Mouse (Mus musculus): ENCODE results near the gene Epn1. TPM values are rescaled to one million over a fixed set of nuclear protein-coding genes. Genes with fewer than 3 reads are reported as not detected.

Gene Epn1
- polyA plus RNA-seq, 1 experiment from 2014 or later: 64.8 TPM

DNA sequence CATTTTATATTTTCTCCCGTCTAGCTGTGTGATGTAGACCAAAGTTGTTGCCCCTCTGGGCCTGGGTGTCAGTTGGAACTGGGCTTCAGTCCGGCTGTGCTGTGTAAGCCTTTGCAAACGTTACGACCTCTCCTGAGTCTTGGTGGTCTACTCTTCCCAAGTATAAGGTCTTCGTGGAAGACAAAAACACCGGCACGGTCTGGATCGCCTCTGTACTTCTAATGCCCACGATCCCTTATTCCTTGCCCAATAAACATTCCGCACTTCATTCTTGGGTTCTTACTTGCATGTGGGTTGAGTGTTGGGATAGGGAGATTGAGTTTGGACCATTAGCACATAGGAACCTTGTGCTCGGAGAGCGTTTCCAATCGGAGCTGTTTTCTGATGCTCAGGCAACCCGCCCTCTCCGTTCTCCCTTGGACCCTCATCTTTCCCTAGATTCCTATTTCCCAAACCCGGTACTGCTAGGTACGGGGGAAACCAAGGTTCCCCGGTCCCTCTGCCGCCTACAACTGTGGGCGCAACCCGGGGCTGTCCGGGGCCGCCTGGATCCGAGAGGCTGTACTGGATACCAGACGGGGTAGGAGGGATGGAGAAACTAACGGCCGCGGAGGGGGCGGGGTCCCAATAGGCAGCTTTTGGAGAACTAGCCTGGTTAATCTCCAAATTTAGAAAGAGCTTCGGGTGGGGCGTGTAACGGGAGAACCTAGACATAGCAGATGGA, 26.4 kb upstream of the Epn1 start:
- H3K27me3 ChIP-seq (ENCODE audit: control insufficient read depth, insufficient read depth, low read length): peaks cover 56% of the 10 kb centered on the region
- no peaks in the 10 kb centered on the region for H3K36me3 ChIP-seq (ENCODE audit: control insufficient read depth, insufficient read depth, low read length)
- peak overlapping the region; percentile 32 for H3K9ac ChIP-seq (ENCODE audit: low read length)
- 8% methylated on average over 32 of the region's 32 CpGs for WGBS
- H3K4me2 ChIP-seq (ENCODE audit: low read depth): peak overlapping the region; percentile 90
- ATAC-seq (ENCODE audit: insufficient read depth, low FRiP score, low TSS enrichment) (no peak), DNase-seq (ENCODE audit: low spot score) (no peak)
- H3K9me3 ChIP-seq (ENCODE audit: control insufficient read depth, low read length): no peaks in the 10 kb centered on the region
- peak overlapping the region; percentile 79 for H3K4me3 ChIP-seq (ENCODE audit: low read depth, low read length)
- H3K4me1 ChIP-seq (ENCODE audit: control insufficient read depth, insufficient read depth, low read length): peaks cover 18% of the 10 kb centered on the region
- H3K27ac ChIP-seq (ENCODE audit: low read depth, low read length): no peak overlapping the region

DNA sequence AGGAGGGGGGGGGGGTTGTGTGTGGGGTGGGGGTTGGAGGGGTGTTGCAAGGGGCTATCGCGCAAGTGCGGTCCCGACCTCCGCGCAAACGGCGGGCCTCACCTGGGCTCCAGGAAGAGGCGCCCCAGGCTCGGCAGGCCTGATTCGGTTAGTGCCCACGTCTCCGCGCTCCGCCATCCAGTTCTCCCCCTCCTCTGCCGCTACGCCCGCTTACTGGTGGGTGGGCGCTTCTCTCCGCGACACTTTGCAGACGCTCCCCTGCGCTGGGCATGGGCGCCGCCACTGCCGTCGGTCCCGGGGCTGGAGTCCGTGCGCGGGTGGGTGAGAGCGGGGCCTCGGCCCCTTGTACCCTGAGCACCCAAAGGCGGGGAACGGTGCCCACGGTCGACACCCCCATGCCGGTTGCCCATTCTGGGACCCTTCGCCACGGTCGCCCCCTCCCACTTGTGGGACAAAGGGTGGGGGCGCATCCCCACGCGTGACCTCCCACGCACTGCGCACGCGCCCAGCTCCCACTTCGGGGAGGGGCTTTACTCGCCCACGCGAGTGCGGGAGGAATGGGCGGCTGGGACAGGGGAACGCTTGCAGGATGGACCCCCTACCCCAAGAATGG, 23.3 kb upstream of the Epn1 start:
- H3K36me3 ChIP-seq (ENCODE audit: control insufficient read depth, insufficient read depth, low read length): no peaks in the 10 kb centered on the region
- H3K27ac ChIP-seq (ENCODE audit: low read depth, low read length): no peak overlapping the region
- no peaks in the 10 kb centered on the region for H3K9me3 ChIP-seq (ENCODE audit: control insufficient read depth, low read length)
- peaks cover 22% of the 10 kb centered on the region for H3K4me1 ChIP-seq (ENCODE audit: control insufficient read depth, insufficient read depth, low read length)
- H3K27me3 ChIP-seq (ENCODE audit: control insufficient read depth, insufficient read depth, low read length): peaks cover 56% of the 10 kb centered on the region
- peak overlapping the region; percentile 60 for H3K4me2 ChIP-seq (ENCODE audit: low read depth)
- 3% methylated on average over 47 of the region's 55 CpGs for WGBS
- ATAC-seq (ENCODE audit: insufficient read depth, low FRiP score, low TSS enrichment) (no peak), DNase-seq (ENCODE audit: low spot score) (peak; percentile 54)
- peak overlapping the region; percentile 50; the same call in 1 of the 2 replicates for H3K9ac ChIP-seq (ENCODE audit: low read length)
- H3K4me3 ChIP-seq (ENCODE audit: low read depth, low read length): peak overlapping the region; percentile 43

DNA sequence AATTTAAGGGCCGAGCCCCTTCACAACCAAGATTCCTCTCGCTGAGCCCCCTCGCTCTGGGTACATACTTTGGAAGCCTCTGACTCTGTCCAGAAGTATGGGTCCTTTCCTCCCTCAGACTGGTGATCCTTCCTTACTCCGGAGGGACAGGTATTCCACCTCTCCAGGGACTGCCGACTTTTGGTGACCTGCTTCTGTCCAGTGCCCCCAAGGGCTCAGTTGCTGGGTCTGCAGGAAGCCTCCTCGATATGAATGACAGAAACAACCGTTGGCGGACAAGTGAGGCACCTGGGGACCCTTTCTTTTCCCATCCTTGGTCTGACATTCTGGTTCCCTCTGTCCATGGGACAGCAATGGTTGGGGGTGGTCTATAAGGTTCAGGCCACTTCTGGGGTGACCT, 22.7 kb upstream of the Epn1 start:
- WGBS: 36% methylated on average over 8 of the region's 8 CpGs
- ATAC-seq (ENCODE audit: insufficient read depth, low FRiP score, low TSS enrichment) (no peak), DNase-seq (ENCODE audit: low spot score) (no peak)
- H3K27ac ChIP-seq (ENCODE audit: low read depth, low read length): no peak overlapping the region
- H3K4me2 ChIP-seq (ENCODE audit: low read depth): peak overlapping the region; percentile 60
- H3K36me3 ChIP-seq (ENCODE audit: control insufficient read depth, insufficient read depth, low read length): no peaks in the 10 kb centered on the region
- no peak overlapping the region for H3K9ac ChIP-seq (ENCODE audit: low read length)
- peaks cover 22% of the 10 kb centered on the region for H3K4me1 ChIP-seq (ENCODE audit: control insufficient read depth, insufficient read depth, low read length)
- H3K27me3 ChIP-seq (ENCODE audit: control insufficient read depth, insufficient read depth, low read length): peaks cover 56% of the 10 kb centered on the region
- no peaks in the 10 kb centered on the region for H3K9me3 ChIP-seq (ENCODE audit: control insufficient read depth, low read length)
- peak overlapping the region; percentile 43 for H3K4me3 ChIP-seq (ENCODE audit: low read depth, low read length)

DNA sequence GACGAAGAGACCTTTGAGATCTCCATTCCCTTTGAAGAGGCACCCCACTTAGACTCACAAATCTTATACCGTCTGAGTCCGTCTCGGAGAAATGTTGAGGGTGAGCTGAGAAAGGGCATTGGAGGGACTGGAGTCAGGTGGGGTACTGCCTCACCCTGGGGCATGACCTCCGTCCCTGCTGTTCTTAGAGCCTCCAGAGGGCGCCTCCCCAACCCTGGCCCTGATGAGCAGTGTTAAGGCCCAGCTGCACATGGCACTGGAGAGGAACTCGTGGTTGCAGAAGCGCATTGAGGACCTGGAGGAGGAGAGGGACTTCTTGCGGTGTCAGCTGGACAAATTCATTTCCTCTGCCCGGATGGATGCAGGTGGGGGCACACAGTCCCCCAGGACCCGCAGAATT, 22.2 kb upstream of the Epn1 start:
- Histone ChIP-seq H3K36me3 (ENCODE audit: control insufficient read depth, insufficient read depth, low read length) (no peaks in the 10 kb centered on the region), H3K4me3 (ENCODE audit: low read depth, low read length) (no peak overlapping the region), H3K4me1 (ENCODE audit: control insufficient read depth, insufficient read depth, low read length) (peaks cover 20% of the 10 kb centered on the region), H3K27ac (ENCODE audit: low read depth, low read length) (no peak overlapping the region), H3K9me3 (ENCODE audit: control insufficient read depth, low read length) (no peaks in the 10 kb centered on the region), H3K9ac (ENCODE audit: low read length) (no peak overlapping the region), H3K4me2 (ENCODE audit: low read depth) (no peak overlapping the region), H3K27me3 (ENCODE audit: control insufficient read depth, insufficient read depth, low read length) (peaks cover 52% of the 10 kb centered on the region)
- 25% methylated on average over 11 of the region's 11 CpGs for WGBS
- DNase-seq (ENCODE audit: low spot score) (no peak), ATAC-seq (ENCODE audit: insufficient read depth, low FRiP score, low TSS enrichment) (no peak)

DNA sequence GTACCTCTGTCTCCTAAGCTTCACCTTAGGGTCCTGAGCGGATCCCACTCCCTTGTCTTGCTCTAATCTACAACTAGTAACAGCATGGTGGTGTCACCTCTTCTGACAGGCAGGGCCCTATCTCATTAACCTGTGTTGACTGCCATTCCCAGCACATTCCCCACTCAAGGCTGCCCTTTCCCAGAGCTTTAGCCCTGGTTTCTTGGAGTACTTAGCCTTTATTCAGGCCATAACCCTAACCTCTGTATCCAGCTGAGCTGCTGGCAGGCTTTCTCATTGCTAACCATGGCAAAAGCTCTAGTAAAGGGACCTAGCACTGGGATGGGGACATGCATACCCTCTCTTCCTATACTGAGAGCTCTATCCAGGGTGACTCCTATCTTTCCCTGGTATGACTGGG, 21.4 kb upstream of the Epn1 start:
- ATAC-seq (ENCODE audit: insufficient read depth, low FRiP score, low TSS enrichment) (no peak), DNase-seq (ENCODE audit: low spot score) (no peak)
- H3K36me3 ChIP-seq (ENCODE audit: control insufficient read depth, insufficient read depth, low read length): no peaks in the 10 kb centered on the region
- WGBS: 81% methylated on average over 1 of the region's 1 CpGs
- H3K4me1 ChIP-seq (ENCODE audit: control insufficient read depth, insufficient read depth, low read length): peaks cover 17% of the 10 kb centered on the region; the same call in 1 of the 2 replicates
- no peaks in the 10 kb centered on the region for H3K9me3 ChIP-seq (ENCODE audit: control insufficient read depth, low read length)
- no peak overlapping the region for H3K4me3 ChIP-seq (ENCODE audit: low read depth, low read length)
- H3K27me3 ChIP-seq (ENCODE audit: control insufficient read depth, insufficient read depth, low read length): peaks cover 44% of the 10 kb centered on the region
- H3K9ac ChIP-seq (ENCODE audit: low read length): no peak overlapping the region
- H3K4me2 ChIP-seq (ENCODE audit: low read depth): no peak overlapping the region
- H3K27ac ChIP-seq (ENCODE audit: low read depth, low read length): no peak overlapping the region

DNA sequence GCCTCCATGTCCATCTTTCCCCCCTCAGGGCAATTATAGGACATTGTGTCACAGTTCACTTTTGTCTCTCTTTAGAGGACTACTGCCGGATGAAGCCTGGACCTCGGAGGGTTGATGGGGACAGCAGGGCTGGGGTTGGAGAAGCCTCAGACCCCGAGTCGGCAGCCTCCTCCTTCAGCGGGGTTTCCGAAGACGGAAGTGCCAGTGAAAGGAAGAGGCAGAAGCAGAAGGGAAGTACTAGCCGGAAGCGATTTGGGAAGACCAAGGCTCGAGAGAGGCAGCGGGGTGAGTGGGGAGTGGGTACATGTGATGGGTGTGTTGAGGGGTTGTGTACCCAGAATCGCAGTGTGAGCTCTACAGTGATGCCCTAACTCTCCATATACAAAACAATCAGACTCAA, 20.6 kb upstream of the Epn1 start:
- H3K36me3 ChIP-seq (ENCODE audit: control insufficient read depth, insufficient read depth, low read length): no peaks in the 10 kb centered on the region
- ATAC-seq (ENCODE audit: insufficient read depth, low FRiP score, low TSS enrichment) (no peak), DNase-seq (ENCODE audit: low spot score) (no peak)
- H3K4me2 ChIP-seq (ENCODE audit: low read depth): no peak overlapping the region
- H3K27me3 ChIP-seq (ENCODE audit: control insufficient read depth, insufficient read depth, low read length): peaks cover 36% of the 10 kb centered on the region
- H3K4me1 ChIP-seq (ENCODE audit: control insufficient read depth, insufficient read depth, low read length): peaks cover 19% of the 10 kb centered on the region; the same call in 1 of the 2 replicates
- no peak overlapping the region for H3K4me3 ChIP-seq (ENCODE audit: low read depth, low read length)
- WGBS: 95% methylated on average over 12 of the region's 12 CpGs
- no peaks in the 10 kb centered on the region for H3K9me3 ChIP-seq (ENCODE audit: control insufficient read depth, low read length)
- no peak overlapping the region for H3K27ac ChIP-seq (ENCODE audit: low read depth, low read length)
- H3K9ac ChIP-seq (ENCODE audit: low read length): no peak overlapping the region; the same call in 1 of the 2 replicates

DNA sequence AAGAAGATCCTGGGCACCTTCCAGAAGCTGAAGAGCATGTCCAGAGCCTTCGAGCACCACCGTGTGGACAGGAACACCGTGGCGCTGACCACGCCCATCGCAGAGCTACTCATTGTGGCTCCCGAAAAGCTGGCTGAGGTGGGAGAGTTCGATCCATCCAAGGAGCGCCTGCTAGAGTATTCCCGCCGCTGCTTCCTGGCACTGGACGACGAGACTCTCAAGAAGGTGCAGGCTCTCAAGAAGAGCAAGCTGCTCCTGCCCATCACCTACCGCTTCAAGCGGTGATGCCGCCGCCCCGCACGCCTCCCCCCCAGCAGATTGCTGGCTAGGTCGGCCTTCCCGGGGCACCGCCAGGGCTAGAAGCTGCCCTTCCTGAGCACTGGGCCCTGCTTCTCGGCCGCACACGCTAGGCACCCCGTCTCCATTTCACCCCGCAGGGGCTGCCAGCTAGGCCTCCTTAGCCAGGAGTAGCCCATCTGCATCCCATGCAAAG, 19.8 kb upstream of the Epn1 start:
- 5% methylated on average over 25 of the region's 27 CpGs for WGBS
- Histone ChIP-seq H3K27me3 (ENCODE audit: control insufficient read depth, insufficient read depth, low read length) (peaks cover 27% of the 10 kb centered on the region), H3K36me3 (ENCODE audit: control insufficient read depth, insufficient read depth, low read length) (no peaks in the 10 kb centered on the region), H3K4me2 (ENCODE audit: low read depth) (peak overlapping the region; percentile 89), H3K4me1 (ENCODE audit: control insufficient read depth, insufficient read depth, low read length) (peaks cover 19% of the 10 kb centered on the region; the same call in 1 of the 2 replicates), H3K9ac (ENCODE audit: low read length) (peak overlapping the region; percentile 79), H3K27ac (ENCODE audit: low read depth, low read length) (peak overlapping the region; percentile 95), H3K9me3 (ENCODE audit: control insufficient read depth, low read length) (no peaks in the 10 kb centered on the region), H3K4me3 (ENCODE audit: low read depth, low read length) (peak overlapping the region; percentile 70)
- DNase-seq (ENCODE audit: low spot score): peak; percentile 84
- peak; percentile 5; the same call in 1 of the 2 replicates for ATAC-seq (ENCODE audit: insufficient read depth, low FRiP score, low TSS enrichment)

DNA sequence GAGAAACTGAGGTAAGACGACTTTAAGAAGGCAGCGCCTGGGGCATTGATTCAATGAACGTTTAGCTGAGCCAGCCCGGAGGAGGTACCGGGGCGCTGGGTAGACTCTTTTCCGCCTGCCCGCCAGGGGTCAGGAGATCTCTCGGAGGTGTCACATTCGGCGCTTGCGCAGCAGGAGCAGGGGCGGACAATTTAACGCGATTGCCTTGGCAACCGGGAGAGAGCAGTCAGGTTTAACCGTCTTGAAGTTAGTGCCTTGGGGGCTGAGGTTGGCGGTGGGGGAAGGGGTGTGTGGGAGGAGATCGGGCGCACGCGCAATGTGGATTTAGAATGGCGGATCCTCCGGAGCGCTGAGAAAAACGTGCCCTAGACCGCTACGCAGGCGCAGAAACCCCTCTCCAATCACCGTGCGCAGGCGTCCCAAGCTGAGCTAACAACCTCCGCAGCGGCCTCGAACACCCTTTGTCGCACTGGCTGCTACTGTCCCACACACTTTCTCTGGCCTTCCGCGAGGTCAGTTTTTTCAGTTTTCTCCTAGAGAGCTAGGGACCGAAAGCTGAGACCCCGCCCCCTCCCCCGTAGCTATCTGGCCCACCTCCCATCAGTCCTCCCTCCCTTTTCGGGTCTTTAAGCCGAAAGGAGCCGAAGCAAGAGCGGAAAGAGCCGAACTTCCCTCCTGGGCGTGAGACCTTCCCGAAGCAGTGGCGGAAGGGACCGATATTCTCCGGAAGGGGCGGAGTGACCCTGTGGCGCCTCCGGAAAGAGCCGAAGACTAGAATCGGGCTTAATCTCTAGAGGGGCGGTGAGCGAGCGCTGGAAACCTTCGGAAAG, 18.9 kb upstream of the Epn1 start:
- Histone ChIP-seq H3K4me3 (ENCODE audit: low read depth, low read length) (peak overlapping the region; percentile 70), H3K36me3 (ENCODE audit: control insufficient read depth, insufficient read depth, low read length) (no peaks in the 10 kb centered on the region), H3K4me2 (ENCODE audit: low read depth) (peak overlapping the region; percentile 89), H3K27me3 (ENCODE audit: control insufficient read depth, insufficient read depth, low read length) (peaks cover 19% of the 10 kb centered on the region), H3K9ac (ENCODE audit: low read length) (peak overlapping the region; percentile 79), H3K27ac (ENCODE audit: low read depth, low read length) (peak overlapping the region; percentile 95), H3K4me1 (ENCODE audit: control insufficient read depth, insufficient read depth, low read length) (peaks cover 19% of the 10 kb centered on the region; the same call in 1 of the 2 replicates), H3K9me3 (ENCODE audit: control insufficient read depth, low read length) (no peaks in the 10 kb centered on the region)
- ATAC-seq (ENCODE audit: insufficient read depth, low FRiP score, low TSS enrichment) (peak; percentile 84), DNase-seq (ENCODE audit: low spot score) (peak; percentile 99)
- WGBS: under 1% methylated on average over 60 of the region's 60 CpGs
